Mouse (Mus musculus) myocyte (in vitro differentiated cells): ENCODE data around the gene Rabgap1l. TPM values are rescaled to one million over a fixed set of nuclear protein-coding genes. Genes with fewer than 3 reads are reported as not detected.

ENCODE experiments used
- H3K27me3 ChIP-seq: one replicate; pipeline ENCODE4 v1.6.1; 2011; ENCODE audit not compliant: control insufficient read depth, insufficient read depth, insufficient read length
- H3K36me3 ChIP-seq: one replicate; pipeline ENCODE4 v1.6.1; 2011; ENCODE audit not compliant: control insufficient read depth, insufficient read depth
- H3K4me2 ChIP-seq: one replicate; pipeline ENCODE4 v1.6.1; 2011; ENCODE audit warnings: low read depth, control low read depth
- H3K4me3 ChIP-seq: one replicate; pipeline ENCODE4 v1.5.1; 2011; ENCODE audit warnings: mild to moderate bottlenecking, control low read depth, moderate library complexity
- H3K79me2 ChIP-seq: one replicate; pipeline ENCODE4 v1.6.1; 2011; ENCODE audit not compliant: control insufficient read depth, insufficient read depth
- H3ac ChIP-seq: one replicate; pipeline ENCODE4 v1.6.1; 2011; ENCODE audit not compliant: control insufficient read depth, insufficient read length
- CEBPB ChIP-seq: IDR thresholded peaks from 2 replicates; pipeline ENCODE4 v1.6.1; 2011; ENCODE audit warnings: mild to moderate bottlenecking, moderate library complexity; ENCODE audit not compliant: poor library complexity, insufficient read depth, severe bottlenecking
- E2F4 ChIP-seq: IDR thresholded peaks from one replicate; pipeline ENCODE4 v1.6.1; 2011; ENCODE audit warnings: mild to moderate bottlenecking, control low read depth, moderate library complexity; ENCODE audit not compliant: insufficient read depth
- MAX ChIP-seq: IDR thresholded peaks from one replicate; pipeline ENCODE4 v1.6.1; 2011; ENCODE audit warnings: low read depth, mild to moderate bottlenecking, control low read depth
- MYOD1 ChIP-seq, 3 experiments: IDR thresholded peaks; one replicate each; pipeline ENCODE4 v1.6.1; 2011; ENCODE audit warnings: control low read depth in 2 of 3, low read depth in 2 of 3, mild to moderate bottlenecking in 2 of 3, moderate library complexity in 1 of 3; ENCODE audit not compliant: insufficient read length in 2 of 3, control insufficient read depth in 1 of 3
- MYOG ChIP-seq, 3 experiments: IDR thresholded peaks; one replicate each; pipeline ENCODE4 v1.6.1; 2011; ENCODE audit warnings: control low read depth in 2 of 3, low read depth in 2 of 3, mild to moderate bottlenecking in 2 of 3; ENCODE audit not compliant: insufficient read length in 2 of 3, control insufficient read depth in 1 of 3, insufficient read depth in 1 of 3
- POLR2A ChIP-seq: IDR thresholded peaks from one replicate; pipeline ENCODE4 v1.6.1; 2011; ENCODE audit warnings: low read depth, mild to moderate bottlenecking, control low read depth, moderate library complexity; ENCODE audit not compliant: insufficient read length
- POLR2AphosphoS2 ChIP-seq: IDR thresholded peaks from one replicate; pipeline ENCODE4 v1.6.1; 2011; ENCODE audit warnings: low read depth, control low read depth; ENCODE audit not compliant: insufficient read length
- REST ChIP-seq: IDR thresholded peaks from one replicate; pipeline ENCODE4 v1.6.1; 2011; ENCODE audit warnings: mild to moderate bottlenecking, control low read depth, moderate library complexity; ENCODE audit not compliant: insufficient read depth, insufficient read length
- SRF ChIP-seq: IDR thresholded peaks from one replicate; pipeline ENCODE4 v1.6.1; 2011; ENCODE audit warnings: low read depth; ENCODE audit not compliant: control insufficient read depth, insufficient read length
- TCF12 ChIP-seq: IDR thresholded peaks from one replicate; pipeline ENCODE4 v1.6.1; 2011; ENCODE audit warnings: mild to moderate bottlenecking, control low read depth; ENCODE audit not compliant: poor library complexity, insufficient read depth, severe bottlenecking
- TCF3 ChIP-seq: IDR thresholded peaks from one replicate; pipeline ENCODE4 v1.6.1; 2011; ENCODE audit warnings: low read depth, control low read depth; ENCODE audit not compliant: insufficient read length
- USF1 ChIP-seq: IDR thresholded peaks from one replicate; pipeline ENCODE4 v1.6.1; 2011; ENCODE audit warnings: low read depth, mild to moderate bottlenecking, control low read depth, moderate library complexity
- polyA plus RNA-seq: library from polyadenylated mRNA; unstranded; fragments of >200 nt; fragmentation: generic; extraction: Trizol; gene quantifications from one replicate; pipeline ENCODE4 v1.2.1, GENCODE M21; 2012; ENCODE audit warnings: missing spikeins

Gene Rabgap1l
- polyA plus RNA-seq, 1 experiment: 6.3 TPM

DNA sequence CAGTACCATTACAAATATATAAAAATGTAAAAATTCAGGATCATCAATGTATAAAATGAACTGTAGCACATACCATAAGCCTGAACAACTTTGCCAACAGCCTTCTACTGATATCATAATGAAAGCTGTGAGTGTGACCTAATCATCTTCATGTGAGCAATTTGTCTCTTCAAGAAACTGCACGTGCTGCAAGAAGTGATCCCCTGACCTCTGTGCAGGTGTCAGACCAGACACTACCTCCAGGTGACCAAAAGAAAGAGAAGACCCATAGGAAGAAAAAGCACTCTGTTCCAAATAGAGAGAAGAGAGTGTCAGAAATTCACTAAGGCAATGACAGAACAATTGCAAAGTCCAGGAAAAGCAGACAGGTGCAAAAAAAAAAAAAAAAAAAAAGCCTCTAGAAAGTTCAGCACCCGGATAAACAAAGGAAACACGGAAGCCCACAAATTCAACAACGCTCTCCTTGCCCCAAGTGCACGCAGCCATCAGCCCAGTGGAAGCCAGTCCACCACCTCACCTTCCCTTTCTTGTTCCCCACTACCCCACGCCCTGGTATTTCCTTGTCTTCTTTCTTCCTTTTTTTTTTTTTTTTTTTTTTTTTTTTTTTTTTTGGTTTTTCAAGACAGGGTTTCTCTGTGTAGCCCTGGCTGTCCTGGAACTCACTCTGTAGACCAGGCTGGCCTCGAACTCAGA, 47.6 kb downstream of the Rabgap1l start:
- H3ac ChIP-seq: no peak overlapping the region
- H3K4me3 ChIP-seq: no peak overlapping the region
- no peaks in the 10 kb centered on the region for H3K27me3 ChIP-seq
- no peaks in the 10 kb centered on the region for H3K79me2 ChIP-seq
- no peaks in the 10 kb centered on the region for H3K36me3 ChIP-seq
- H3K4me2 ChIP-seq: no peak overlapping the region
- TF ChIP-seq TCF3 (no peak), MYOG (IDR thresholded peaks at IDR 0.05; ENCODE audit: control insufficient read depth in 1 of 3, insufficient read depth in 1 of 3, insufficient read length in 2 of 3, low read depth in 2 of 3) (no peak), USF1 (no peak), POLR2A (no peak), POLR2AphosphoS2 (no peak), MYOD1 (IDR thresholded peaks at IDR 0.05; ENCODE audit: control insufficient read depth in 1 of 3, insufficient read length in 2 of 3, low read depth in 2 of 3) (no peak), SRF (no peak), TCF12 (no peak), CEBPB (no peak), REST (no peak), MAX (no peak), E2F4 (no peak)

DNA sequence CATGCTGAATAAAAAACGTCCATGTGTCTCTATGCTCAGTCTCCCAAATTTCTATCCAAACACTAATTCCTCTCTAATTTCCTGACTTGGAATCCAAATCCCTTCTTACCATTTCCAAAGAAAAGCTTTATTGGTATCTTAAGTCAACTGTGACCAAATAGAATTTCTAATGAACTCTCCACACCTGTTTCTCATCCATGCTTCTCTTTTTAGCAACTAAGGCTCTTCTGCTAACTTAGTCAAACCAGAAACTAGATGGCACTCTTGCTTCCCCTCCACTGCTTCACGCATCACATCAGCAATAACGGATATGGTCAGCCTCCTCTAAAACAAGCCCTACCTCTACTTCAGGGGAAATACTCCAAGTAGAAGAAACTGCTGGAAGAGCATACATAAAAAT, 49.0 kb downstream of the Rabgap1l start:
- TF ChIP-seq MYOG (IDR thresholded peaks at IDR 0.05; ENCODE audit: control insufficient read depth in 1 of 3, insufficient read depth in 1 of 3, insufficient read length in 2 of 3, low read depth in 2 of 3): no peak
- TF ChIP-seq TCF3: no peak
- no peak for TF ChIP-seq POLR2AphosphoS2
- no peak for TF ChIP-seq REST
- no peak for TF ChIP-seq SRF
- no peak for TF ChIP-seq MYOD1 (IDR thresholded peaks at IDR 0.05; ENCODE audit: control insufficient read depth in 1 of 3, insufficient read length in 2 of 3, low read depth in 2 of 3)
- TF ChIP-seq E2F4: no peak
- TF ChIP-seq MAX: no peak
- no peak for TF ChIP-seq USF1
- Histone ChIP-seq H3ac (no peak overlapping the region), H3K79me2 (no peaks in the 10 kb centered on the region), H3K27me3 (no peaks in the 10 kb centered on the region), H3K4me3 (no peak overlapping the region), H3K4me2 (no peak overlapping the region), H3K36me3 (no peaks in the 10 kb centered on the region)

DNA sequence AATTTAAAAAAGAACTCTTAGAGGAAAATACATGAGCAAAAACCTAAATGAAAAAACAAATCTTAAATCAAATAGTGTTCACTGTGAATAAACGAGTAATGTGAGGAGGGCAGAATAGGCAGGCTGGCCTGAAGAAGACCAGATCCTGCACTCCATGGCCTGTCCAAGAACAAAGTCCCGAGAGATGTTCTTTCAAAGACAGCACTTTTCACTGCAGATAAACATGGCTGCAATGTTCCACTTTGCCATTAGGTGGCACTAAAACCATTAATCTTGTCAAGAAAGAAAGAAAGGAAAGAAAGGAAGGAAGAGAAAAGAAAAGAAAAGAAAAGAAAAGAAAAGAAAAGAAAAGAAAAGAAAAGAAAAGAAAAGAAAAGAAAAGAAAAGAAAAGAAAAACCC, 49.8 kb downstream of the Rabgap1l start:
- TF ChIP-seq MAX: no peak
- no peak for TF ChIP-seq POLR2AphosphoS2
- no peak for TF ChIP-seq MYOD1 (IDR thresholded peaks at IDR 0.05; ENCODE audit: control insufficient read depth in 1 of 3, insufficient read length in 2 of 3, low read depth in 2 of 3)
- no peak for TF ChIP-seq TCF3
- no peak for TF ChIP-seq MYOG (IDR thresholded peaks at IDR 0.05; ENCODE audit: control insufficient read depth in 1 of 3, insufficient read depth in 1 of 3, insufficient read length in 2 of 3, low read depth in 2 of 3)
- no peak for TF ChIP-seq SRF
- Histone ChIP-seq H3K36me3 (no peaks in the 10 kb centered on the region), H3K27me3 (no peaks in the 10 kb centered on the region), H3K4me2 (no peak overlapping the region), H3K79me2 (no peaks in the 10 kb centered on the region), H3K4me3 (no peak overlapping the region), H3ac (no peak overlapping the region)

DNA sequence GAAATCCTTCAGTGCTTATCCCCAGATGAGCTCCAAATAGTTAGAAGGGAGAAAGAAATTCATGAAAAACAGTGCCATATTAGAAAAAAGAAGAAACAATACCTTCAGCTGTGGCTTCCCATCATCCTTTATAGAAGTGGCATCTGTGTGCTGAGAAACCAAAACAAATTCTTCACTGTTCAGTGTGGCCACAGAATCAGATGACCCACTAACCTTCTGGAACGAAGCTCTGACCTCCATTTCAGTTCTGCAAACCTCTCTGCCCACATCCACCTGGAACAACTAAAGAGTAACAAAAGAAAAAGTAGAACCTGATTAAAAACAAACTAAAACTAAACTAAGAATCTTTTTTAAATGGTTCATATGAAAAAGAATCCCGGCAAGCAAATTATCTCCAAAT, 52.4 kb downstream of the Rabgap1l start:
- H3K79me2 ChIP-seq: no peaks in the 10 kb centered on the region
- no peak overlapping the region for H3K4me3 ChIP-seq
- TF ChIP-seq MYOD1 (IDR thresholded peaks at IDR 0.05; ENCODE audit: control insufficient read depth in 1 of 3, insufficient read length in 2 of 3, low read depth in 2 of 3) (peak in 2 of 3 experiments; percentile 5 to 36), POLR2A (no peak)

DNA sequence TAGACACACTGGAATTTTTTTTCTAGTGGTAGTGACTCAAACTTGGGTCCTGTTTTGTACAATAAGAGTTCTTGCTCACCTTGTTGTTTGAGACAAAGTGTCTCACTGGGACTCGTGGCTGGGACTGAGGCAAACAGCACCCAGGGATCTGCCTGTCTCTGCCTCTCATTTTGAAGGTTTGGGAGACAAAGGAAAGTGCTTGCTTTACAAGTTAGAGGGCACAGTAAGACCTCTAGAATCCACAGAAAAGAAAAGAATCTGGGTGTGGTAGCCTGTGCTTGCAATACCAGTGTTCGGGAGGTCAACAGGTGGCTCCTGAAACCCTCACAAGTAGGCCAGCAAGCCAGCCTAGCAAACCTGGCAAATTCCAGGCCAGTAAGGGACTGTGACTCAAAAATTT, 58.3 kb downstream of the Rabgap1l start:
- no peaks in the 10 kb centered on the region for H3K79me2 ChIP-seq
- no peak overlapping the region for H3K4me2 ChIP-seq
- no peak for TF ChIP-seq REST
- peak in 1 of 3 experiments; percentile 2 for TF ChIP-seq MYOD1 (IDR thresholded peaks at IDR 0.05; ENCODE audit: control insufficient read depth in 1 of 3, insufficient read length in 2 of 3, low read depth in 2 of 3)
- no peak overlapping the region for H3ac ChIP-seq
- H3K4me3 ChIP-seq: no peak overlapping the region
- H3K36me3 ChIP-seq: no peaks in the 10 kb centered on the region
- no peaks in the 10 kb centered on the region for H3K27me3 ChIP-seq

More for the DNA sequence above, 52.4 kb downstream of the Rabgap1l start:
- Histone ChIP-seq H3K36me3 (no peaks in the 10 kb centered on the region), H3K4me2 (peak overlapping the region; percentile 24), H3K27me3 (no peaks in the 10 kb centered on the region), H3ac (no peak overlapping the region)
